Comparison of ENCODE assay signal across 33 mouse cellular contexts in genomic region chr3:40379063-40379462, GRCm38 (mm10).
"Had no signal": no experiment of that assay in that cellular context is flagged by ENCODE, and none has a peak within 500 bp of the region (broad histone marks: within the 10 kb centered on the region; RNA-seq: fewer than 3 reads in every experiment).

No protein-coding gene starts in this region.

- ATAC-seq: hindbrain, embryonic 16.5 days; hindbrain, postnatal 0 days; inflammation-experienced regulatory T-cells, adult 6 months; intestine, embryonic 16.5 days; intestine, postnatal 0 days had no signal

- H3K4me3 ChIP-seq: heart, embryonic 12.5 days; heart, embryonic 13.5 days; heart, embryonic 15.5 days; hindbrain, embryonic 10.5 days; hindbrain, embryonic 12.5 days; hindbrain, embryonic 13.5 days; hindbrain, embryonic 15.5 days; kidney, embryonic 15.5 days; layer of hippocampus, adult 2 months; left cerebral cortex, adult 2 months had no signal

- H3K9ac ChIP-seq: heart, embryonic 12.5 days; heart, embryonic 13.5 days; heart, embryonic 15.5 days; hindbrain, embryonic 12.5 days; hindbrain, embryonic 13.5 days; hindbrain, embryonic 14.5 days; hindbrain, embryonic 15.5 days; kidney, embryonic 15.5 days had no signal

- H3K4me2 ChIP-seq: heart, embryonic 11.5 days; heart, embryonic 12.5 days; heart, embryonic 13.5 days; heart, embryonic 15.5 days; hindbrain, embryonic 12.5 days; hindbrain, embryonic 13.5 days; hindbrain, embryonic 14.5 days; hindbrain, embryonic 15.5 days; kidney, embryonic 15.5 days had no signal

- H3K4me1 ChIP-seq: heart, embryonic 12.5 days; heart, embryonic 13.5 days; heart, embryonic 15.5 days; hindbrain, embryonic 10.5 days; hindbrain, embryonic 12.5 days; hindbrain, embryonic 13.5 days; hindbrain, embryonic 15.5 days; kidney, embryonic 15.5 days had no signal

- DNase-seq: heart, postnatal 10 days; heart, postnatal 14 days; heart, postnatal 36 days; heart, postnatal 4 days; kidney, adult 11 months; kidney, adult 18-20 months; kidney, adult 2 months; kidney, adult 8-10 months; kidney, adult 9 months; kidney, postnatal 10 days; kidney, postnatal 25 days; kidney, postnatal 36 days; kidney, postnatal 4 days; layer of hippocampus, adult 9-11 months; layer of hippocampus, postnatal 36 days had no signal

- H3K27ac ChIP-seq: heart, embryonic 13.5 days; heart, embryonic 15.5 days; hindbrain, embryonic 10.5 days; hindbrain, embryonic 12.5 days; hindbrain, embryonic 13.5 days; hindbrain, embryonic 14.5 days; hindbrain, embryonic 15.5 days; hindbrain, postnatal 0 days; kidney, embryonic 15.5 days; kidney, postnatal 0 days; layer of hippocampus, adult 2 months; left cerebral cortex, adult 2 months had no signal

- H3K9me3 ChIP-seq: heart, embryonic 12.5 days; heart, embryonic 13.5 days; heart, embryonic 15.5 days; hindbrain, embryonic 10.5 days; hindbrain, embryonic 12.5 days; hindbrain, embryonic 13.5 days; hindbrain, embryonic 15.5 days; kidney, embryonic 15.5 days had no signal

- H3K36me3 ChIP-seq: heart, embryonic 12.5 days; heart, embryonic 13.5 days; heart, embryonic 15.5 days; hindbrain, embryonic 10.5 days; hindbrain, embryonic 12.5 days; hindbrain, embryonic 13.5 days; hindbrain, embryonic 15.5 days; kidney, embryonic 15.5 days had no signal

- H3K27me3 ChIP-seq: heart, embryonic 12.5 days; heart, embryonic 13.5 days; heart, embryonic 15.5 days; hindbrain, embryonic 12.5 days; hindbrain, embryonic 13.5 days; hindbrain, embryonic 15.5 days; kidney, embryonic 15.5 days had no signal
